Mouse (Mus musculus): ENCODE results near the gene Nkd1. TPM values are rescaled to one million over a fixed set of nuclear protein-coding genes. Genes with fewer than 3 reads are reported as not detected.

Gene Nkd1
- not detected for total RNA-seq (2023)

DNA sequence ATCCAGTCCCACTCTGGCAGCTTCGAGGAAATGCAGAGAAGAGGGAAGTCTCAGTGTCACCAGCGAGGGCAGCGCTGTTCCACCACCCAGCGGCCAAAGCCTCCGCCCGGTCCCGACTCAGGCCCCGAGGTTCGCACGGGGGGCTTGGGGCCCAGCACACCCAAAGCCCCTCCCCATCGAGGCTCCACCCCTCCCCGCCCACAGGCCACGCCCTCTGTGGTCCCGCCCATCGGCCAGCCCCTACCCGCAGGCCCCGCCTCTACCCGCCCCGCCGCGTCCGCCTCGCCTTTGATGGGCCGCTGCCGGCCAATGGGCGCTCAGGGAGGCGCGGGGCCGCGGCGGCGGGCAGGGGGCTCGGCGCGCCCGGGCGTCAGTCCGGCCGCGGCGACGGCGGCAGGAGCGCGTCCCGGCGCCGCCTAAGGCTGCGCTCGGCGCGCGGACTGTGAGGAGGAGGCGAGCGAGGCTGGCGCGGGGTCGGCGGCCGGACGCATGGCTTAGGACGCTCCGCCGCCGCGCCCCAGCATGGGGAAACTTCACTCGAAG is at the start of gene Nkd1:
Gene Nkd1 (plus strand): TSS at position 370 of the 543 bp plus-strand sequence.

GRCm38 (mm10) chr8:88635474-88636397 is 114.6 kb downstream of the Nkd1 start, which contains the start of gene Snx20:
Snx20 (minus strand) TSS chr8:88636128.

Other genes starting within 250 kb of the Nkd1 start
- gene Adcy7, start 249.0 kb upstream of the Nkd1 start, total RNA-seq (2023), result 251 TPM
- gene Brd7, start 159.2 kb upstream of the Nkd1 start, total RNA-seq (2023), result 56.0 TPM
- 55.5 TPM for gene Snx20, start 114.8 kb downstream of the Nkd1 start, total RNA-seq (2023)
- 0.73 TPM for gene Nod2, start 126.0 kb downstream of the Nkd1 start, total RNA-seq (2023)
- 99.2 TPM for gene Cyld, start 175.7 kb downstream of the Nkd1 start, total RNA-seq (2023)

Measured in CD8-positive naive resting alpha-beta T cell, adult 57 days (primary cell).